Mouse (Mus musculus): ENCODE measurements around the gene Zic4. TPM values are rescaled to one million over a fixed set of nuclear protein-coding genes. Genes with fewer than 3 reads are reported as not detected.

Gene Zic4
- polyA plus RNA-seq, 1 experiment, result not detected

DNA sequence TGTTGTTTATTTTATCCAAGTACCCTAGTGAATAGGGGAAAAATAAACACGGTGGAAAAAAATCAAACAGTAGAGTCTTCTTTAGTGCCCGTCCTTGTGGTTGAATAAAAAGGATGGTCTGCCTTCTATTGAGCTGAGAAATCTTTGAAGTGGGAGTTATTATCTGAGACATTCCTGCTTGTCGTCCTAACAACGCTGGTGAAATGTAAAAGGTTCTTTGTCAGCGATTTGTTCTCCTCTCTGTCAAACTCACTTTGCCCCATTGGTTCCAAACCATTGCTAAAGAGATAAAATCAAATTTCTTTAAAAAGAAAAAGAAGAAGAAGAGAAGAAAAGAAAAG, 25.5 kb downstream of the Zic4 start:
- TF ChIP-seq EP300 (IDR thresholded peaks at IDR 0.05; ENCODE audit: insufficient read depth, low read depth, low read length) (no peak), CTCF (IDR thresholded peaks at IDR 0.05; ENCODE audit: low read depth, low read length) (no peak), POLR2A (IDR thresholded peaks at IDR 0.05; ENCODE audit: insufficient read depth, low read length) (no peak)
- peaks cover 20% of the 10 kb centered on the region for H3K27me3 ChIP-seq (ENCODE audit: control insufficient read depth, insufficient read depth, low read length, poor library complexity, severe bottlenecking)
- H3K36me3 ChIP-seq (ENCODE audit: control insufficient read depth, insufficient read depth, low read length, poor library complexity, severe bottlenecking), result no peaks in the 10 kb centered on the region
- H3K9me3 ChIP-seq (replicated peaks; ENCODE audit: control insufficient read depth, insufficient read depth, low read length, poor library complexity, severe bottlenecking), result peaks cover 7% of the 10 kb centered on the region; the same call in 1 of the 2 replicates
- peaks cover 1% of the 10 kb centered on the region for H3K4me1 ChIP-seq (ENCODE audit: control insufficient read depth, insufficient read depth, low read length)
- no peak overlapping the region for H3K9ac ChIP-seq (ENCODE audit: low read depth, poor library complexity, severe bottlenecking)
- no peak overlapping the region for H3K4me3 ChIP-seq (ENCODE audit: low read depth, low read length)
- no peak overlapping the region for H3K27ac ChIP-seq (ENCODE audit: insufficient read depth, low read length)

DNA sequence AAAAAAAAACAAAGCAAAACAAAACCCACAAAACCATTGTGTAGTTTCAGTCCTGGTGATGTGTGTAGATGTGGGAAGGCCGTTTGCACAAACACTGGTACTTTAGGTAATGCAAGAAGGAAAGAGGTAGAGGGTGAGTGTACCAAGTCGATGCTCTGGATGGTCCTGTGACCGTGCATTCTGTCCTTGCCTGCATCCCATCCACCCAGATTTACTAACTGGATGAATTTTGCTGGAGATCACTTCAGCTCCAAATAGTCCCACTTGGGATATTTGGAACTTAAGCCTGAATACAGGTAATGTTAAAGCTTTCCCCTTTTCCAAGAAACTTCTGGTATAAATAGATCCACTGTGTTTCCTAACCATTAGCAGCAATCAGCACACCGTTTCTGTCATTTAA, 26.0 kb downstream of the Zic4 start:
- Histone ChIP-seq H3K4me3 (ENCODE audit: low read depth, low read length) (no peak overlapping the region), H3K27ac (ENCODE audit: insufficient read depth, low read length) (no peak overlapping the region)
- no peak for TF ChIP-seq EP300 (IDR thresholded peaks at IDR 0.05; ENCODE audit: insufficient read depth, low read depth, low read length)

DNA sequence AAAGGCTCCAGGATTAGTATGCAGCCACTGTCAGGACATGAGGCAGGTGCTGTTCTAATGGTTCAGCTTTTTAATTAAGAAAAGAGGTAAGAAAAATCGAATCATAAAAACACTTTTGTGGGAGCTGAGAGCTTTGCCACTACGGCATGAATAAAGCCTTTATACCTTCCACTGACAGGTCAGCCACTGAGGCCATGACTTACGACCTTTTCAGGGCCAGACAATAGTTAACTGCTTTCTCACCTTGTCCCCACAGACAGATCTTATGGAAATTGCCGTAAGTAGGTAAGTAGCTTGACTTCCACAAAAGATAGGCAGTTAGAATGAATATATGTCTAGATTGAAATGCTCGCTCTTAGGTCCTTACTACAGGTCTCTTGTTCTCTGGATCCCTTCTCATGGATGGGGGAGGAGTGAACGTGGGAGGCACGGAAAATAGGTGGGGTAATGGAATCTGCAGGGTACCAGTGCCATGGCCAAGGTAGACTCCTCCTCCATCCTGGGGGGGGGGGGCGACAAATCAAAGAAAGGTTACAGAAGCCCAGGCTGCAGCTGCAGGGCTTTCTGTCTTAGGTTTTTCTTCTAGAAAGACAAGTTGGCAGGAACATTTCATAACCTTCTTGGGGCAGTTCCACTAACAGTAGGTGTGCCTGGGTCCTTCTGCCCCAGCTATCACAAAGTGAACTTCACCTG, 31.3 kb downstream of the Zic4 start:
- Histone ChIP-seq H3K4me3 (ENCODE audit: low read depth, low read length) (no peak overlapping the region), H3K9me3 (replicated peaks; ENCODE audit: control insufficient read depth, insufficient read depth, low read length, poor library complexity, severe bottlenecking) (no peaks in the 10 kb centered on the region), H3K9ac (ENCODE audit: low read depth, poor library complexity, severe bottlenecking) (no peak overlapping the region), H3K27ac (ENCODE audit: insufficient read depth, low read length) (no peak overlapping the region), H3K27me3 (ENCODE audit: control insufficient read depth, insufficient read depth, low read length, poor library complexity, severe bottlenecking) (peaks cover 13% of the 10 kb centered on the region), H3K36me3 (ENCODE audit: control insufficient read depth, insufficient read depth, low read length, poor library complexity, severe bottlenecking) (no peaks in the 10 kb centered on the region), H3K4me1 (ENCODE audit: control insufficient read depth, insufficient read depth, low read length) (no peaks in the 10 kb centered on the region)
- TF ChIP-seq EP300 (IDR thresholded peaks at IDR 0.05; ENCODE audit: insufficient read depth, low read depth, low read length), result no peak
- TF ChIP-seq CTCF (IDR thresholded peaks at IDR 0.05; ENCODE audit: low read depth, low read length), result no peak
- no peak for TF ChIP-seq POLR2A (IDR thresholded peaks at IDR 0.05; ENCODE audit: insufficient read depth, low read length)

More for the DNA sequence above, 26.0 kb downstream of the Zic4 start:
- no peaks in the 10 kb centered on the region for H3K36me3 ChIP-seq (ENCODE audit: control insufficient read depth, insufficient read depth, low read length, poor library complexity, severe bottlenecking)
- no peak overlapping the region for H3K9ac ChIP-seq (ENCODE audit: low read depth, poor library complexity, severe bottlenecking)
- peaks cover 20% of the 10 kb centered on the region for H3K27me3 ChIP-seq (ENCODE audit: control insufficient read depth, insufficient read depth, low read length, poor library complexity, severe bottlenecking)
- H3K4me1 ChIP-seq (ENCODE audit: control insufficient read depth, insufficient read depth, low read length), result peaks cover 1% of the 10 kb centered on the region
- H3K9me3 ChIP-seq (replicated peaks; ENCODE audit: control insufficient read depth, insufficient read depth, low read length, poor library complexity, severe bottlenecking), result peaks cover 7% of the 10 kb centered on the region; the same call in 1 of the 2 replicates

DNA sequence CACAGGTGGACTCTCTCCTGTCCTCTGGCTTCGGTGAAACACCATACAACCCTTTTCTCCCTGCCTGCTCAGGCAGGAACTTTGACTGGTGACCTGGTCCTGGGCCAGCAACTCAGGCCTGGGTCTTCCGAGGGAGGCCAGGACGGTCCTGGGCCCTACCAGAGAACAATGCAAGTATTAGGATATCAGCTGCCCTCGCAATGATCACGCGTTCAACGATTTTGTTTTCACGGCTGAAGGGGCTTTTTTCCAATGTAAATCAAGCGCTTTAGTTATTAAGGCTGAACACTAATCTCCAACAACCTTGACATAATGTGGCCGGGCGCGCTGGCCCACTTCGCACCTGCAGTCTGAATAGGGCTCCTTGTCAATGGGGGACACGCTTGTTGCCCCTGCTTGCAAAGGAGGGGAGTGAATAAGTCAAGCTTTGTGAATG, 32.0 kb downstream of the Zic4 start:
- Histone ChIP-seq H3K9me3 (replicated peaks; ENCODE audit: control insufficient read depth, insufficient read depth, low read length, poor library complexity, severe bottlenecking) (no peaks in the 10 kb centered on the region), H3K9ac (ENCODE audit: low read depth, poor library complexity, severe bottlenecking) (no peak overlapping the region), H3K27me3 (ENCODE audit: control insufficient read depth, insufficient read depth, low read length, poor library complexity, severe bottlenecking) (peaks cover 12% of the 10 kb centered on the region), H3K36me3 (ENCODE audit: control insufficient read depth, insufficient read depth, low read length, poor library complexity, severe bottlenecking) (no peaks in the 10 kb centered on the region), H3K4me1 (ENCODE audit: control insufficient read depth, insufficient read depth, low read length) (no peaks in the 10 kb centered on the region), H3K4me3 (ENCODE audit: low read depth, low read length) (no peak overlapping the region), H3K27ac (ENCODE audit: insufficient read depth, low read length) (no peak overlapping the region)
- no peak for TF ChIP-seq EP300 (IDR thresholded peaks at IDR 0.05; ENCODE audit: insufficient read depth, low read depth, low read length)
- TF ChIP-seq POLR2A (IDR thresholded peaks at IDR 0.05; ENCODE audit: insufficient read depth, low read length), result no peak
- no peak for TF ChIP-seq CTCF (IDR thresholded peaks at IDR 0.05; ENCODE audit: low read depth, low read length)

DNA sequence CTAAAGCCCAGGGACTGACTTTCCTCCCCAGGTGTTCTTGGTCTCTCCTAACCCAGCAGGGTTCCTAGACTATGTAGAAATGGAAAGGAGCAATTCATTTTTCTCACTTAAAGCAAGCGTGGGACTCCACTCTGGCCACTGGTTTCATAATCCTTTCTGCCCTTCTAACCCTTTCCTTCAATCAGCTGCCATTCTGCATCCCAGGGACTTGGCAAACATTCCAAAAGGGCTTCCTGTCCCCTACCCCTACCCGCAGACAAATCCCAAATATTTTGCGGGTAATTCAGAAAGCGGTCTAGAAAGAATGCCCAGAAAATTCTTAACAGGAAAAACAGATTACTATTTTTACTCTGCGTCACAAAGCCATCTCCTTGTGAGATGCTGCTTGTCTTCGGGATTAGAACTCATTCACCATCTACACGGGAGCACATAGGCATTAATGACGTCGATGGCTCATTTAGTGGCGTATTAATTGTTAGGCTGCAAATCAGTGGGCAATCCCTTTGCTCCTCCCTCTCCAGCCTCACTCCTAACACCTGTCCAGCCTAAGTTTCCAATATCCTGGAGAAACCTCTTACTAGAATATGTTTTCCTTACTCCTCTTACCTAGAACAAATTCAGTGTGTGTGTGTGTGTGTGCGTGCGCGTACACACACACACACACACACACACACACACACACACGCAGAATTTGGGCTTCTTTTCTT, 33.0 kb downstream of the Zic4 start:
- Histone ChIP-seq H3K27me3 (ENCODE audit: control insufficient read depth, insufficient read depth, low read length, poor library complexity, severe bottlenecking) (peaks cover 12% of the 10 kb centered on the region), H3K4me1 (ENCODE audit: control insufficient read depth, insufficient read depth, low read length) (no peaks in the 10 kb centered on the region), H3K27ac (ENCODE audit: insufficient read depth, low read length) (no peak overlapping the region), H3K4me3 (ENCODE audit: low read depth, low read length) (no peak overlapping the region), H3K9ac (ENCODE audit: low read depth, poor library complexity, severe bottlenecking) (no peak overlapping the region), H3K9me3 (replicated peaks; ENCODE audit: control insufficient read depth, insufficient read depth, low read length, poor library complexity, severe bottlenecking) (no peaks in the 10 kb centered on the region), H3K36me3 (ENCODE audit: control insufficient read depth, insufficient read depth, low read length, poor library complexity, severe bottlenecking) (no peaks in the 10 kb centered on the region)
- no peak for TF ChIP-seq EP300 (IDR thresholded peaks at IDR 0.05; ENCODE audit: insufficient read depth, low read depth, low read length)

DNA sequence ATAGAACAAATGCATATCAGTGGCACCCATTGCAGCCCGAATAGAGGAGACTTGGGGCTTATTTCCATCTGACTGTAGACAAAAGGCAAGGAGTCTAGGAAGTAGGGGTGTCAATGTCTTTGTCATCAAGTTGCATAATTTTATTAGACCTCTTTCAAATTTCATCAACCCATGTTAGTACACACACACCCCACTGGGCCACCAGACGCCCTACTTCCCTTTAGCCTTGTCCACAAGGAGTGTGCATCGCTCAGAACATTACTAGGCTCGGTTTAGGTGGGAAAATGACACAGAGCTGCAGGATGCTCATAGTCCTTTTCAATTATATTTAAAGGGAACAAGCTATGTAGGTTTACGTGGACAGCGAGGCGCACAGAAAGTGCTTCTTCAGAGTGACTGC, 37.8 kb downstream of the Zic4 start:
- Histone ChIP-seq H3K27me3 (ENCODE audit: control insufficient read depth, insufficient read depth, low read length, poor library complexity, severe bottlenecking) (peaks cover 17% of the 10 kb centered on the region), H3K36me3 (ENCODE audit: control insufficient read depth, insufficient read depth, low read length, poor library complexity, severe bottlenecking) (no peaks in the 10 kb centered on the region), H3K27ac (ENCODE audit: insufficient read depth, low read length) (no peak overlapping the region), H3K4me3 (ENCODE audit: low read depth, low read length) (no peak overlapping the region), H3K9me3 (replicated peaks; ENCODE audit: control insufficient read depth, insufficient read depth, low read length, poor library complexity, severe bottlenecking) (no peaks in the 10 kb centered on the region), H3K9ac (ENCODE audit: low read depth, poor library complexity, severe bottlenecking) (no peak overlapping the region), H3K4me1 (ENCODE audit: control insufficient read depth, insufficient read depth, low read length) (no peaks in the 10 kb centered on the region)
- TF ChIP-seq CTCF (IDR thresholded peaks at IDR 0.05; ENCODE audit: low read depth, low read length), result no peak
- no peak for TF ChIP-seq POLR2A (IDR thresholded peaks at IDR 0.05; ENCODE audit: insufficient read depth, low read length)
- no peak for TF ChIP-seq EP300 (IDR thresholded peaks at IDR 0.05; ENCODE audit: insufficient read depth, low read depth, low read length)
